Mouse (Mus musculus) C2C12 (cell line): ENCODE measurements around the gene Rnf126. TPM values are rescaled to one million over a fixed set of nuclear protein-coding genes. Genes with fewer than 3 reads are reported as not detected.

ENCODE experiments used
- H3K27me3 ChIP-seq: one replicate; pipeline ENCODE4 v1.6.1; 2011; ENCODE audit not compliant: control insufficient read depth, insufficient read depth, insufficient read length
- H3K36me3 ChIP-seq: one replicate; pipeline ENCODE4 v1.6.1; 2011; ENCODE audit not compliant: control insufficient read depth, insufficient read depth
- H3K4me3 ChIP-seq: one replicate; pipeline ENCODE4 v1.5.1; 2011; ENCODE audit warnings: mild to moderate bottlenecking, control low read depth; ENCODE audit not compliant: poor library complexity, insufficient read depth, severe bottlenecking
- H3K79me2 ChIP-seq: one replicate; pipeline ENCODE4 v1.6.1; 2011; ENCODE audit not compliant: control insufficient read depth, insufficient read depth
- H3K79me3 ChIP-seq: one replicate; pipeline ENCODE4 v1.6.1; 2011; ENCODE audit warnings: low read depth, control low read depth
- H3ac ChIP-seq: one replicate; pipeline ENCODE3; 2011; ENCODE audit warnings: low read depth; ENCODE audit not compliant: control insufficient read depth, insufficient read length
- CEBPB ChIP-seq: IDR thresholded peaks from one replicate; pipeline ENCODE4 v1.6.1; 2011; ENCODE audit warnings: low read depth, mild to moderate bottlenecking, control low read depth, moderate library complexity
- CTCF ChIP-seq: IDR thresholded peaks from one replicate; pipeline ENCODE4 v1.5.1; 2011; ENCODE audit not compliant: control insufficient read depth, insufficient read depth, insufficient read length
- FOSL1 ChIP-seq: IDR thresholded peaks from one replicate; pipeline ENCODE4 v1.8.0; 2011; ENCODE audit warnings: mild to moderate bottlenecking, low read length; ENCODE audit not compliant: poor library complexity, insufficient read depth, severe bottlenecking
- MAX ChIP-seq: IDR thresholded peaks from one replicate; pipeline ENCODE4 v1.6.1; 2011; ENCODE audit warnings: mild to moderate bottlenecking, control low read depth
- MYOD1 ChIP-seq: IDR thresholded peaks from one replicate; pipeline ENCODE4 v1.6.1; 2011; ENCODE audit warnings: low read depth; ENCODE audit not compliant: control insufficient read depth, insufficient read length
- MYOG ChIP-seq: IDR thresholded peaks from one replicate; pipeline ENCODE4 v1.6.1; 2011; ENCODE audit not compliant: control insufficient read depth, insufficient read length; ENCODE audit errors: extremely low read depth
- USF1 ChIP-seq: IDR thresholded peaks from one replicate; pipeline ENCODE4 v1.6.1; 2011; ENCODE audit warnings: low read depth, mild to moderate bottlenecking, control low read depth, moderate library complexity
- polyA plus RNA-seq: library from polyadenylated mRNA; unstranded; fragments of >200 nt; fragmentation: generic; extraction: Trizol; gene quantifications from one replicate; pipeline ENCODE4 v1.2.1, GENCODE M21; 2012; ENCODE audit warnings: missing spikeins

Rnf126 gene
- polyA plus RNA-seq, 1 experiment: 116 TPM

GRCm38 (mm10) chr10:79780664-79781015 lies 13.9 kb upstream of the Rnf126 start:
- no peaks in the 10 kb centered on the region for H3K79me3 ChIP-seq
- H3ac ChIP-seq: no peak overlapping the region
- no peaks in the 10 kb centered on the region for H3K27me3 ChIP-seq
- H3K36me3 ChIP-seq: no peaks in the 10 kb centered on the region
- TF ChIP-seq CEBPB: no peak
- TF ChIP-seq MYOG: no peak
- TF ChIP-seq CTCF: no peak
- no peak for TF ChIP-seq FOSL1
- no peak for TF ChIP-seq MAX
- no peak for TF ChIP-seq MYOD1
- TF ChIP-seq USF1: no peak
- no peak overlapping the region for H3K4me3 ChIP-seq
- H3K79me2 ChIP-seq: no peaks in the 10 kb centered on the region

GRCm38 (mm10) chr10:79779784-79780663 lies 13.3 kb upstream of the Rnf126 start:
- Histone ChIP-seq H3K27me3 (no peaks in the 10 kb centered on the region), H3K4me3 (no peak overlapping the region), H3K36me3 (no peaks in the 10 kb centered on the region), H3K79me2 (no peaks in the 10 kb centered on the region), H3ac (peak overlapping the region; percentile 31), H3K79me3 (no peaks in the 10 kb centered on the region)
- TF ChIP-seq CTCF (peak; percentile 93), MYOG (no peak)

- Histone ChIP-seq H3K27me3 (no peaks in the 10 kb centered on the region), H3K4me3 (no peak overlapping the region), H3ac (no peak overlapping the region), H3K79me3 (no peaks in the 10 kb centered on the region), H3K36me3 (no peaks in the 10 kb centered on the region), H3K79me2 (no peaks in the 10 kb centered on the region)
- TF ChIP-seq FOSL1 (no peak), CEBPB (no peak), CTCF (no peak), MYOD1 (no peak), USF1 (no peak), MAX (no peak), MYOG (no peak)
These were observed 12.4 kb upstream of the Rnf126 start for GRCm38 (mm10) chr10:79779193-79779592.

- no peaks in the 10 kb centered on the region for H3K36me3 ChIP-seq
- H3K4me3 ChIP-seq: no peak overlapping the region
- no peaks in the 10 kb centered on the region for H3K27me3 ChIP-seq
- peak overlapping the region; percentile 51 for H3ac ChIP-seq
- H3K79me3 ChIP-seq: no peaks in the 10 kb centered on the region
- no peaks in the 10 kb centered on the region for H3K79me2 ChIP-seq
- TF ChIP-seq MAX (no peak), FOSL1 (peak; percentile 5)
These were observed 11.3 kb upstream of the Rnf126 start for GRCm38 (mm10) chr10:79778006-79778405.

- H3K79me2 ChIP-seq: no peaks in the 10 kb centered on the region
- no peaks in the 10 kb centered on the region for H3K79me3 ChIP-seq
- H3ac ChIP-seq: peak within 1 kb of the TSS; percentile 60
- no peak for TF ChIP-seq CTCF
- no peak for TF ChIP-seq MYOG
- no peak for TF ChIP-seq MAX
- peak; percentile 14 for TF ChIP-seq USF1
- H3K4me3 ChIP-seq: peak within 1 kb of the TSS; percentile 21
- no peaks in the 10 kb centered on the region for H3K36me3 ChIP-seq
- no peaks in the 10 kb centered on the region for H3K27me3 ChIP-seq
These were observed 10.4 kb upstream of the Rnf126 start, which contains the start of gene Fstl3 for GRCm38 (mm10) chr10:79777103-79777531. Fstl3 (plus strand) TSS chr10:79777272.

GRCm38 (mm10) chr10:79774486-79775279 lies 7.9 kb upstream of the Rnf126 start:
- H3K79me2 ChIP-seq: no peaks in the 10 kb centered on the region

More at GRCm38 (mm10) chr10:79774486-79775279, 7.9 kb upstream of the Rnf126 start:
- Histone ChIP-seq H3ac (no peak overlapping the region), H3K27me3 (no peaks in the 10 kb centered on the region), H3K4me3 (no peak overlapping the region), H3K79me3 (no peaks in the 10 kb centered on the region), H3K36me3 (no peaks in the 10 kb centered on the region)
- TF ChIP-seq CEBPB: no peak
- TF ChIP-seq MYOD1: no peak
- TF ChIP-seq CTCF: no peak
- no peak for TF ChIP-seq USF1
- no peak for TF ChIP-seq MAX
- TF ChIP-seq MYOG: no peak
- no peak for TF ChIP-seq FOSL1
